In genomic region chr4:45242163-45242562, GRCm38 (mm10) we compare ENCODE assay signal across 20 mouse cellular contexts. TPM values are rescaled to one million over a fixed set of nuclear protein-coding genes. Genes with fewer than 3 reads are reported as not detected.
"Had no signal": no experiment of that assay in that cellular context is flagged by ENCODE, and none has a peak within 500 bp of the region (broad histone marks: within the 10 kb centered on the region; RNA-seq: fewer than 3 reads in every experiment).

No protein-coding gene starts in this region.

- H3K4me1 ChIP-seq: intestine, embryonic 15.5 days; limb, embryonic 12.5 days; limb, embryonic 15.5 days; midbrain, embryonic 15.5 days; neural tube, embryonic 13.5 days had no signal

- H3K9me3 ChIP-seq: intestine, embryonic 15.5 days; limb, embryonic 12.5 days; limb, embryonic 15.5 days; liver, embryonic 15.5 days; midbrain, embryonic 12.5 days; midbrain, embryonic 15.5 days; neural tube, embryonic 13.5 days had no signal

- H3K4me2 ChIP-seq: intestine, embryonic 15.5 days; limb, embryonic 12.5 days; limb, embryonic 15.5 days; midbrain, embryonic 12.5 days; midbrain, embryonic 15.5 days; neural tube, embryonic 13.5 days had no signal

- H3K36me3 ChIP-seq: intestine, embryonic 15.5 days; limb, embryonic 12.5 days; limb, embryonic 15.5 days; liver, embryonic 15.5 days; midbrain, embryonic 12.5 days; midbrain, embryonic 15.5 days; neural tube, embryonic 13.5 days had no signal

- ATAC-seq: intestine, embryonic 15.5 days; midbrain, embryonic 15.5 days had no signal

- H3K27ac ChIP-seq: intestine, embryonic 15.5 days; limb, embryonic 12.5 days; limb, embryonic 15.5 days; liver, embryonic 15.5 days; macrophage; midbrain, embryonic 12.5 days; midbrain, embryonic 15.5 days; neural tube, embryonic 13.5 days had no signal

- H3K27me3 ChIP-seq: intestine, embryonic 15.5 days; limb, embryonic 12.5 days; limb, embryonic 15.5 days; liver, embryonic 15.5 days; midbrain, embryonic 12.5 days; midbrain, embryonic 15.5 days; neural tube, embryonic 13.5 days had no signal

- H3K9ac ChIP-seq: intestine, embryonic 15.5 days; limb, embryonic 12.5 days; limb, embryonic 15.5 days; liver, embryonic 15.5 days; midbrain, embryonic 12.5 days; midbrain, embryonic 15.5 days; neural tube, embryonic 13.5 days had no signal

- DNase-seq: kidney, adult 18-20 months; kidney, adult 9 months; kidney, postnatal 14 days; kidney, postnatal 4 days; left cerebral cortex, postnatal 4 days; retina, postnatal 1 day; right cerebral cortex, postnatal 25 days; spleen, adult 18-20 months; thymus, adult 18-20 months; thymus, postnatal 36 days had no signal

- H3K4me3 ChIP-seq: intestine, embryonic 15.5 days; limb, embryonic 12.5 days; limb, embryonic 15.5 days; liver, embryonic 15.5 days; midbrain, embryonic 12.5 days; midbrain, embryonic 15.5 days; neural tube, embryonic 13.5 days had no signal

RNA-seq across cellular contexts. Expression of gene Frmpd1, which starts 57.5 kb away (rescaled TPM):
- total RNA-seq: megakaryocyte, adult 5-6 weeks; neutrophil, adult 5-6 weeks had no signal
- polyA plus RNA-seq: macrophage had no signal
